In genomic region chr5:123573362-123573761, GRCm38 (mm10) we compare ENCODE assay signal across 9 mouse cellular contexts. TPM values are rescaled to one million over a fixed set of nuclear protein-coding genes. Genes with fewer than 3 reads are reported as not detected.
A peak's percentile ranks its signal among the peaks of the same experiment; 100 is the strongest.
DNase-seq lines count a peak whose midpoint lies in the region; ATAC-seq lines count a peak whose summit lies in the region.
"Had no signal": no experiment of that assay in that cellular context is flagged by ENCODE, and none has a peak within 500 bp of the region (broad histone marks: within the 10 kb centered on the region; RNA-seq: fewer than 3 reads in every experiment).

No protein-coding gene starts in this region.

- DNase-seq in heart, postnatal 25 days (ENCODE audit: low spot score), result no peak
- DNase-seq in adipocyte (ENCODE audit: low spot score), result peak; percentile 12
- DNase-seq in hindbrain, embryonic 14.5 days (ENCODE audit: low spot score), result no peak
- DNase-seq in midbrain, embryonic 14.5 days, result no peak
- DNase-seq in urinary bladder, adult 18-20 months (ENCODE audit: low spot score in 2 of 2), result no peak
- DNase-seq in urinary bladder, postnatal 10 days (ENCODE audit: low spot score), result no peak

- no peak for ATAC-seq in heart, embryonic 14.5 days (ENCODE audit: insufficient number of reproducible peaks, insufficient read depth, low FRiP score, low read depth)
- ATAC-seq in hindbrain, embryonic 14.5 days (ENCODE audit: low FRiP score), result peak; percentile 9; the same call in 1 of the 2 replicates
- ATAC-seq in midbrain, embryonic 14.5 days (ENCODE audit: low FRiP score, low TSS enrichment), result 0 out of 2 replicates have a peak, but pooled peaks have one; percentile 24
- no peak for ATAC-seq in erythroid progenitor cell, adult 5-6 weeks (replicated peaks; ENCODE audit: low FRiP score, poor library complexity, severe bottlenecking)

- no peaks in the 10 kb centered on the region for H3K9me3 ChIP-seq in heart, embryonic 14.5 days (ENCODE audit: control insufficient read depth, low read length)
- no peaks in the 10 kb centered on the region for H3K9me3 ChIP-seq in hindbrain, embryonic 14.5 days (ENCODE audit: control insufficient read depth, low read length)
- no peaks in the 10 kb centered on the region for H3K9me3 ChIP-seq in midbrain, embryonic 14.5 days (ENCODE audit: control insufficient read depth, low read length)

- peak overlapping the region; percentile 76 for H3K4me2 ChIP-seq in heart, embryonic 14.5 days (ENCODE audit: low read length)
- peak overlapping the region; percentile 87 for H3K4me2 ChIP-seq in hindbrain, embryonic 14.5 days (replicated peaks)
- H3K4me2 ChIP-seq in midbrain, embryonic 14.5 days (ENCODE audit: low read length), result peak overlapping the region; percentile 86

- H3K9ac ChIP-seq in heart, embryonic 14.5 days (ENCODE audit: low read length), result 0 out of 2 replicates have a peak overlapping the region, but pooled peaks have one; percentile 7
- H3K9ac ChIP-seq in hindbrain, embryonic 14.5 days, result no peak overlapping the region
- no peak overlapping the region for H3K9ac ChIP-seq in midbrain, embryonic 14.5 days (replicated peaks; ENCODE audit: low read length)

- no peaks in the 10 kb centered on the region for H3K27me3 ChIP-seq in heart, embryonic 14.5 days (ENCODE audit: control insufficient read depth, insufficient read depth, low read length)
- H3K27me3 ChIP-seq in hindbrain, embryonic 14.5 days (ENCODE audit: control insufficient read depth, insufficient read depth, low read length), result no peaks in the 10 kb centered on the region
- H3K27me3 ChIP-seq in midbrain, embryonic 14.5 days (ENCODE audit: control insufficient read depth, insufficient read depth, low read length), result no peaks in the 10 kb centered on the region

- WGBS in heart, embryonic 14.5 days, result 60% methylated on average over 8 of the region's 8 CpGs
- 65% methylated on average over 8 of the region's 8 CpGs for WGBS in hindbrain, embryonic 14.5 days
- WGBS in midbrain, embryonic 14.5 days, result 63% methylated on average over 8 of the region's 8 CpGs

- peaks cover 2 to 9% of the 10 kb centered on the region in 2 experiments; a peak in 3 of 4 replicates for H3K4me1 ChIP-seq in heart, embryonic 14.5 days (ENCODE audit: control insufficient read depth in 2 of 2, insufficient read depth in 2 of 2, low read length in 2 of 2)
- peaks cover 8% of the 10 kb centered on the region; the same call in 1 of the 2 replicates for H3K4me1 ChIP-seq in hindbrain, embryonic 14.5 days (replicated peaks; ENCODE audit: control insufficient read depth, insufficient read depth, low read length)
- H3K4me1 ChIP-seq in midbrain, embryonic 14.5 days (ENCODE audit: control insufficient read depth, insufficient read depth, low read length), result peaks cover 5% of the 10 kb centered on the region; the same call in 1 of the 2 replicates

- H3K27ac ChIP-seq in heart, embryonic 14.5 days (replicated peaks in 1 of 2; ENCODE audit: control insufficient read depth in 1 of 2, insufficient read depth in 1 of 2, low read depth in 2 of 2, low read length in 2 of 2), result no peak overlapping the region
- no peak overlapping the region for H3K27ac ChIP-seq in hindbrain, embryonic 14.5 days
- no peak overlapping the region for H3K27ac ChIP-seq in midbrain, embryonic 14.5 days (replicated peaks; ENCODE audit: low read depth, low read length)

- H3K36me3 ChIP-seq in heart, embryonic 14.5 days (ENCODE audit: control insufficient read depth, insufficient read depth, low read length), result peaks cover 37% of the 10 kb centered on the region
- peaks cover 34% of the 10 kb centered on the region for H3K36me3 ChIP-seq in hindbrain, embryonic 14.5 days (replicated peaks; ENCODE audit: control insufficient read depth, insufficient read depth)
- H3K36me3 ChIP-seq in midbrain, embryonic 14.5 days (ENCODE audit: control insufficient read depth, insufficient read depth, low read length), result peaks cover 39% of the 10 kb centered on the region

- H3K4me3 ChIP-seq in heart, embryonic 14.5 days (ENCODE audit: control insufficient read depth in 1 of 2, insufficient read depth in 1 of 2, low read depth in 1 of 2, low read length in 2 of 2), result peak overlapping the region; percentile 56 to 93
- peak overlapping the region; percentile 78 for H3K4me3 ChIP-seq in hindbrain, embryonic 14.5 days (replicated peaks; ENCODE audit: low read length)
- peak overlapping the region; percentile 98 for H3K4me3 ChIP-seq in midbrain, embryonic 14.5 days (replicated peaks; ENCODE audit: low read depth, low read length)

- intact Hi-C loops in heart, postnatal 25 days (cut with DNase I), result no loop called here

RNA-seq across cellular contexts. Expression of gene Vps33a, which starts 0.5 kb away (rescaled TPM):
- polyA plus RNA-seq in heart, embryonic 14.5 days (2014; fragmentation: Nextera tagmentation; extraction: Ambion mirVana), result 23.7 and 26.2 TPM in 2 replicates
- 10 to 100 TPM; 24.8 to 34.0 TPM for total RNA-seq in heart, postnatal 25 days (2021)
- polyA plus RNA-seq in hindbrain, embryonic 14.5 days (2014; fragmentation: Nextera tagmentation; extraction: Ambion mirVana), result 49.8 and 50.4 TPM in 2 replicates
- 41.9 and 54.9 TPM in 2 replicates for polyA plus RNA-seq in midbrain, embryonic 14.5 days (2014; fragmentation: Nextera tagmentation; extraction: Ambion mirVana)
- 9.4 and 10.9 TPM in 2 replicates for total RNA-seq in erythroid progenitor cell, adult 5-6 weeks (2015; ENCODE audit: low replicate concordance)
- 8.2 and 9.4 TPM in 2 replicates for total RNA-seq in erythroid progenitor cell, adult 5-6 weeks (2017; ENCODE audit: low replicate concordance)

RNA-seq across cellular contexts. Expression of gene Gm49027, which starts 48.1 kb away (rescaled TPM):
- polyA plus RNA-seq in heart, embryonic 14.5 days (2014; fragmentation: Nextera tagmentation; extraction: Ambion mirVana), result 0.31 and 0.57 TPM in 2 replicates
- not detected for total RNA-seq in heart, postnatal 25 days (2021)
- polyA plus RNA-seq in hindbrain, embryonic 14.5 days (2014; fragmentation: Nextera tagmentation; extraction: Ambion mirVana), result 0.67 and 0.74 TPM in 2 replicates
- 1.1 and 1.3 TPM in 2 replicates for polyA plus RNA-seq in midbrain, embryonic 14.5 days (2014; fragmentation: Nextera tagmentation; extraction: Ambion mirVana)
- total RNA-seq in erythroid progenitor cell, adult 5-6 weeks (2015; ENCODE audit: low replicate concordance), result not detected in 2 replicates
- not detected in 2 replicates for total RNA-seq in erythroid progenitor cell, adult 5-6 weeks (2017; ENCODE audit: low replicate concordance)
- total RNA-seq: common myeloid progenitor, adult 5-6 weeks had no signal

RNA-seq across cellular contexts. Expression of gene Diablo, which starts 49.4 kb away (rescaled TPM):
- 100 and 104 TPM in 2 replicates for polyA plus RNA-seq in heart, embryonic 14.5 days (2014; fragmentation: Nextera tagmentation; extraction: Ambion mirVana)
- 10 to 100 TPM; 64.4 to 71.1 TPM for total RNA-seq in heart, postnatal 25 days (2021)
- polyA plus RNA-seq in hindbrain, embryonic 14.5 days (2014; fragmentation: Nextera tagmentation; extraction: Ambion mirVana), result 105 and 110 TPM in 2 replicates
- polyA plus RNA-seq in midbrain, embryonic 14.5 days (2014; fragmentation: Nextera tagmentation; extraction: Ambion mirVana), result 101 and 120 TPM in 2 replicates
- total RNA-seq in erythroid progenitor cell, adult 5-6 weeks (2015; ENCODE audit: low replicate concordance), result 13.0 and 28.8 TPM in 2 replicates
- 27.0 and 49.5 TPM in 2 replicates for total RNA-seq in erythroid progenitor cell, adult 5-6 weeks (2017; ENCODE audit: low replicate concordance)

Comparison
In these comparisons a context has a peak if more than half of its experiments do, and no peak if none do; other contexts are left out.
1. ATAC-seq: peak in hindbrain, embryonic 14.5 days (single experiment) and midbrain, embryonic 14.5 days (single experiment); none in heart, embryonic 14.5 days (single experiment) and erythroid progenitor cell, adult 5-6 weeks (single experiment).
2. Peak in every context shown above with its lines, with median percentiles within 50 percentile points of each other: H3K4me2 ChIP-seq and H3K4me3 ChIP-seq.